Comparison of ENCODE assay signal across 14 mouse cellular contexts in the genomic region with DNA sequence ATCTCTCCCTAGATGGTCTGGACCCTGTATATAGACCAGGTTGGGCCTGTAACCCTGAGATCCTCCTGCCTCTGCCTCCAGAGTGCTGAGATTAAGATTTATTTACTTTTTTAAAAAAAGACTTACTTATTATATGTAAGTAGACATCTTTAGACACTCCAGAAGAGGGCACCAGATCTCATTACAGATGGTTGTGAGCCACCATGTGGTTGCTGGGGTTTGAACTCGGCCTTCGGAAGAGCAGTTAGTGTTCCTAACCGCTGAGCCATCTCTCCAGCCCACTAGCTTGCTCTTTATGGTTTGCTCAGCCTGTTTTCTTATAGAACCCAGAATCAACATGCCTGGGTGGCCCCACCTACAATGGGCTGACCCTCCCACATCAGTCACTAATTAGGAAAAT.
"Had no signal": no experiment of that assay in that cellular context is flagged by ENCODE, and none has a peak within 500 bp of the region (broad histone marks: within the 10 kb centered on the region; RNA-seq: fewer than 3 reads in every experiment).

No protein-coding gene starts in this region.

- DNase-seq: kidney, adult 18-20 months; kidney, postnatal 14 days; layer of hippocampus, postnatal 36 days; lung, postnatal 14 days; midbrain, embryonic 14.5 days; retina, postnatal 1 day; right cerebral cortex, postnatal 14 days; thymus, postnatal 36 days had no signal

- H3K4me2 ChIP-seq: kidney, embryonic 15.5 days; limb, embryonic 15.5 days; liver, embryonic 12.5 days; lung, embryonic 15.5 days; neural tube, embryonic 12.5 days; stomach, embryonic 15.5 days had no signal

- H3K27me3 ChIP-seq: kidney, embryonic 15.5 days; limb, embryonic 15.5 days; liver, embryonic 12.5 days; lung, embryonic 15.5 days; neural tube, embryonic 12.5 days; stomach, embryonic 15.5 days had no signal

- H3K4me3 ChIP-seq: kidney, embryonic 15.5 days; limb, embryonic 15.5 days; liver, embryonic 12.5 days; lung, embryonic 15.5 days; neural tube, embryonic 12.5 days; stomach, embryonic 15.5 days had no signal

- H3K9me3 ChIP-seq: kidney, embryonic 15.5 days; limb, embryonic 15.5 days; liver, embryonic 12.5 days; lung, embryonic 15.5 days; neural tube, embryonic 12.5 days; stomach, embryonic 15.5 days had no signal

- H3K27ac ChIP-seq: kidney, embryonic 15.5 days; limb, embryonic 15.5 days; liver, embryonic 12.5 days; lung, embryonic 15.5 days; neural tube, embryonic 12.5 days; stomach, embryonic 15.5 days had no signal

- H3K9ac ChIP-seq: kidney, embryonic 15.5 days; limb, embryonic 15.5 days; liver, embryonic 12.5 days; lung, embryonic 15.5 days; neural tube, embryonic 12.5 days; stomach, embryonic 15.5 days had no signal

- H3K36me3 ChIP-seq: lung, embryonic 15.5 days; stomach, embryonic 15.5 days had no signal
